Mouse (Mus musculus) liver, embryonic 14.5 days (tissue): ENCODE measurements around the gene Pafah1b1.
A peak's percentile ranks its signal among the peaks of the same experiment; 100 is the strongest.

Experiments used
- CTCF ChIP-seq: IDR thresholded peaks from 2 replicates; pipeline ENCODE4 v1.5.1; 2016; ENCODE audit warnings: antibody characterized with exemption, low read depth, control low read depth
- EP300 ChIP-seq: IDR thresholded peaks from 2 replicates; pipeline ENCODE4 v1.6.1; 2016; ENCODE audit warnings: antibody characterized with exemption, low read depth

DNA sequence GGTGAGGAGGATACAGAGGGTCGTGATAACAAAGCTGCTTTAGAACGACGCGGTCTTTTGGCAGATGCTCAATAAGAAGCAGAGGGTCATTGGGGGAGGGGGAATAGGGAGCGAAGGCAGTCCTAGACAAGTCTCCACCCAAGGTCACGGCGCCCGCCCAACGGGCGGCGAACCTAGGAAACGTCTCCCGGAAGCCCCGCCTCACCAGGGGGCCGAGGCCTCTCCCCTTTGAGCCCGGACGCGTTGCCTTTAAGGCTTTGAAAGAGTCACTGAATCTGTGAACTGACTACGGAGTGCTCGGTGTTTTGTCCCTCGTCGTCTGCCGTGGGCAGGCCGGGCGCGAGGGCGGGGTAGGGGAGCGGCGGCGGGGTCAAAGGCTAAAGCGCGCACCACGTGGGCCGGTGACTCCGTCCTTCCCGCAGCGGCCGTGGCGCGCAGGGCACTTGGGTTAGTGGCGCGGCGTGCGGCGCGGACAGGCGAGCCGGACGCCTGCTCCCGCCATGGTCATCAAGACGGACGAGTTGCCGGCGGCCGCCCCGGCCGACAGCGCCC is 75.3 kb downstream of the Pafah1b1 start, which contains the start of gene Cluh:
- TF ChIP-seq CTCF (no peak), EP300 (peak; percentile 43)
